Mouse (Mus musculus): ENCODE data around the gene Prl8a2. TPM values are rescaled to one million over a fixed set of nuclear protein-coding genes. Genes with fewer than 3 reads are reported as not detected.

Prl8a2 gene
- polyA plus RNA-seq (2015; fragmentation: Nextera tagmentation; extraction: Ambion mirVana), result 0.61 TPM in 1 of 2 replicates, not detected in the other

DNA sequence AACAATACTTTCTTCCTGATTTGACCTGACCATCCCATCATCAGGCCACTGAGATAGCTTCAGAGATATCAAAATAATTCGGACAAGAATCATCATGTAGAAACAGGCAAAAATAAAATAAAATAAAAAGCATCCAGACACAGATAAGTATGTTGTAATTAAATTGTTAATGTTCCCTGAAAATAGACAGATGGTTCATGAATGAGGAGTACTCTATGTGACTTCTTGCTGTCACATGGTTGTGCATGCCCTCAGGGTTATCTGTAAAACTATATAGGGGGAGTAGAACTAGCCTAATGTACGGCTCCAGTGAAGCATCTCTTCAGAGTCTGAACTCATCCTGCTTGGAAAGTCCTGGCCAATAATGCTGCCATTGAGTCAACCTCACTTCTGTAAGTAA is at the start of gene Prl8a2:
Prl8a2 (plus strand) TSS at position 301 of the 400 bp plus-strand sequence.
- WGBS, result 72% methylated on average over 2 of the region's 2 CpGs
- no peak within 1 kb of the TSS for H3K9ac ChIP-seq
- no peak for ATAC-seq (ENCODE audit: low FRiP score, low read depth)
- H3K4me1 ChIP-seq, result 0 out of 2 replicates have a peak, but pooled peaks cover 4% of the 10 kb centered on the region
- no peak within 1 kb of the TSS for H3K4me3 ChIP-seq
- H3K36me3 ChIP-seq, result no peaks in the 10 kb centered on the region
- H3K4me2 ChIP-seq (replicated peaks), result no peak within 1 kb of the TSS
- H3K27ac ChIP-seq, result no peak within 1 kb of the TSS
- H3K9me3 ChIP-seq, result no peaks in the 10 kb centered on the region
- no peaks in the 10 kb centered on the region for H3K27me3 ChIP-seq

DNA sequence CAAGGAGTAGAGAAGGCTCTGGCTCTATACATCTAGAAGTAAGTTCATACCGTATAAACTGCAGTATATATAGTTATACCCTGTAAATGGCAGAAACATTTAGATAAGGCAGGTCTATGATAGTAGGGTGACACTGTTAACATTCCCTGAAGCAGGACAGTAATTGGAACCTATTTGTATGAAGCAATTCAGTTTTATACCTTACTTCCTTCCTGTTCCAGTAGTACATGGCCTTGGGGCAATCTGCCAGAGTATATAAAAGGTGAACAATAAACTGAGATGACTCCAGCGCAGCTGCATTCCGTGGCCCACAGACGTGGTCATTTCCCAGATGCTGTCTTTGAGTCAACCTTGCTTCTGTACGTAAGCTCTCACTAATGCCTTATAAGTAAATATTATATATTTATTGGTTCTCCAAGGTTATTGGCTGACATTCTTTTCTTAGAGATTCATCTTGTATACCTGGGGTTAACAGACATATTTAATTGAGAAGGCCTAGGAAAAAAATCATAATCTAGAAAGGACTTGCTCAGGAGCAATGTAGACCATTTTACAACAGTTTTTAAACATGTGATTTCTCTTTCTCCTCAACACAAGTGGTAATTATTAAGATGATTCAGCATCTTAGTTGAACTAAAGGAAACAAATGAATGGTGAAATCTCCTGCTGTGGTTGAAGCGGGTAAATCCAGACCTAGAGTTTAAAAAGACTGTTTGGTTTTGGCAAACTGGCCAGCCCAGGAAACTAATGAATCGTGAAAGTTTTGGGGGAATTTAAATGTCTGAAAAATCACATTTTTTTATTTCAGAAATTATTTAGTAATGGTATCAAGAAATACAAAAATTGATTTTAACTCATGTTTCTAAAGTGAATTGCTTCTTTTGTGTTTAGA is 32.9 kb upstream of the Prl8a2 start, which contains the start of gene Prl6a1:
Prl6a1 (plus strand) TSS at position 294 of the 892 bp plus-strand sequence.
- no peak within 1 kb of the TSS for H3K9ac ChIP-seq
- H3K27me3 ChIP-seq, result no peaks in the 10 kb centered on the region
- WGBS, result 48% methylated on average over 7 of the region's 7 CpGs
- ATAC-seq (ENCODE audit: low FRiP score, low read depth), result no peak
- H3K4me2 ChIP-seq (replicated peaks), result no peak within 1 kb of the TSS
- no peak within 1 kb of the TSS for H3K27ac ChIP-seq
- no peaks in the 10 kb centered on the region for H3K36me3 ChIP-seq
- H3K4me1 ChIP-seq, result no peaks in the 10 kb centered on the region
- H3K9me3 ChIP-seq, result no peaks in the 10 kb centered on the region
- no peak within 1 kb of the TSS for H3K4me3 ChIP-seq

DNA sequence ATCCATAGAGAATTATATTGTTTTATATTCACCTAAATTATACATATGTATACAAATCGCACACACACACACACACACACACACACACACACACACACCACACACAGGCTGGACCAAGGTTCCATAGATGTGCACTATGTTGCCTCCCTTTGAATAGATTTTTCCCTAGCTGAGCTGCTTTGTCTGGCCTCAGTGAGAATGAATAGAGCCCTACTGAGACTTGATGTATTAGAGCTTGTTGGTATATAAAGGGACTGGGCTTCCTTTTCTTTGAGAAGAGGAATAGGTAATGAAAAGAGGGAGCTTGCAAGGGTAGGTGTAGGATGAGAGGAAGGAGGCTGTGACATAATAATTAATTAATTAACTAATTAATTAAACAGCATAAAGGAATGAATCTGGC is 10.5 kb upstream of the Prl8a2 start:
- Histone ChIP-seq H3K27ac (no peak overlapping the region), H3K9me3 (no peaks in the 10 kb centered on the region), H3K4me3 (no peak overlapping the region), H3K27me3 (no peaks in the 10 kb centered on the region), H3K4me2 (replicated peaks) (no peak overlapping the region), H3K4me1 (no peaks in the 10 kb centered on the region), H3K36me3 (no peaks in the 10 kb centered on the region), H3K9ac (no peak overlapping the region)
- 94% methylated on average over 1 of the region's 1 CpGs for WGBS
- no peak for ATAC-seq (ENCODE audit: low FRiP score, low read depth)

DNA sequence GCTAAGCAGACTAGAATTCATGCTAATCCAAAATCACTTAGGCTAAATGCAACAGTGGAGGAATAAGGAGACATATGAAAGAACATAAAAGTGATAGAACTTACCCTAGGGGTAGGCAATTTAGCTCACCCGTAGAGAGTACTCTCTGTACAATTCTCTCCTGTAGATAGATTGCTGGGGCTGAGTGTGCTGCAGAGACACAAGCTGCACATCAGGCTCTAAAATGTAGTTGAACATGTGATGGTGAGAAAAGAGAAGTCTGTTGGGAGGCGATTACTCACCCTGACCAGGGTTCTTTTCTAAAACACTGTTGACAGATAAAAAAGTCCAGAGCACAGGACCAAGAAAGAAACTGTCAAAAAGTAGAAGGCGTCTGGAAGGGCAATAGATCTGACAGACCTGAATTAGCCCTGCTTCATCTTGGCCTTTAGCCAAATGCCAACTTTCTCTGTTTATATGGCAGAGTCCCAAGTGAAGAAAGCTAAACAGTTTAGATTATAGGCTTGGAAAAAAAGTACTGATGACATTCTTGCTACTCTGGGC is 2.7 kb upstream of the Prl8a2 start:
- Histone ChIP-seq H3K4me2 (replicated peaks) (no peak overlapping the region), H3K36me3 (no peaks in the 10 kb centered on the region), H3K27ac (no peak overlapping the region), H3K9ac (no peak overlapping the region), H3K9me3 (no peaks in the 10 kb centered on the region), H3K27me3 (no peaks in the 10 kb centered on the region), H3K4me3 (no peak overlapping the region), H3K4me1 (0 out of 2 replicates have a peak, but pooled peaks cover 4% of the 10 kb centered on the region)
- ATAC-seq (ENCODE audit: low FRiP score, low read depth), result no peak
- 61% methylated on average over 3 of the region's 3 CpGs for WGBS

DNA sequence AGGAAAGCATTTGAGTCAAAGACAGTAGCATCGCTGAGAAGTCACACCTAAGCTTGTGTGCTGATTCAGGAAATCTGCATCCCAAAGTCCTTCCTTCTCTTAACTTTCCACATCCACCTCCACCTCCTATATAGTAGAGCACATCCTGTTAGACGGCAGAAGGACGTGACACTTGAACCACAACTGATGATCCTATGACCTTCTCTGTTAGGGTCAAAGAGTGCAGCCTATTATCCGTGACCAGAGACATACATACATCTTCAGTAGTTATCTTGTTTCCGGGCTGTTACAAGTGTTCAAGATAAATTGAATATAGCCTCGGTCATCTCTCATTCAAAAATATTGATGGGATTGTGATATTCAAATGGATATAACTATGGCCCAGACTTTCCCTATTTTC is 45.3 kb downstream of the Prl8a2 start, which contains the start of gene Prl2b1:
Prl2b1 (minus strand) TSS at position 101 of the 400 bp plus-strand sequence.
- H3K4me2 ChIP-seq (replicated peaks), result no peak within 1 kb of the TSS
- no peaks in the 10 kb centered on the region for H3K9me3 ChIP-seq
- WGBS, result 82% methylated on average over 6 of the region's 6 CpGs
- H3K27ac ChIP-seq, result no peak within 1 kb of the TSS
- H3K9ac ChIP-seq, result no peak within 1 kb of the TSS
- no peaks in the 10 kb centered on the region for H3K4me1 ChIP-seq
- H3K4me3 ChIP-seq, result no peak within 1 kb of the TSS
- H3K27me3 ChIP-seq, result no peaks in the 10 kb centered on the region
- no peak for ATAC-seq (ENCODE audit: low FRiP score, low read depth)
- H3K36me3 ChIP-seq, result no peaks in the 10 kb centered on the region

DNA sequence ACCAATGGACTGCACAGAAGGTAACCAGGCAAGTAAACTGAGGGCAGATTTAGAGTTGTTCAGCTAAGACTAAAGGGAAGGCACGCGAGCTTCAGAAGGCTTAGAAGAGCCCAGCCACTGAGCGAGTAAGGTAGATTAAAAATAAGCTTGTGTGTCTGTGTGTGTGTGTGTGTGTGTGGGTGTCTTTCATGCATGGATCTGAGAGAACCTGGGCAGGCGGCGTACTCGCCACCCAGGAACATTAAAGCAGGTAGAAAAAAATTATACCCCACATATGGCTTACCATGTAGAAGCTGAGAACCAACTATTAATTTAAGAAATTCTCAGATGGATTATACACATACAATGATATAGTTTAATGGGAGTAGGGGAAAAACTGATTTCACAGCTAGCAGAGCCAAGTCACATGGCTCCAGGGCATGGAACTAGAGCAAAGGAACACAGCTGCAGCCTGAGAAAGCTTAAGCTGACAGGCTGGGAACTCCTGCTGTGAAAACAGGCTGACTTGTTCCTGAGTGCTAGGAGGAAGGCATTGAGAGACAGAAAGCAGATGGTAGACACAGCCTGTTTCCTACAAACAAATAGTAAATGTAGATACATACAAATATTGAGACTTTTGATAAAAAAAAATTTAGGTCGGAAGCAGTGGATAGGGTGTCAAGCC is 53.7 kb downstream of the Prl8a2 start:
- H3K4me1 ChIP-seq, result no peaks in the 10 kb centered on the region
- no peak overlapping the region for H3K4me3 ChIP-seq
- no peak overlapping the region for H3K4me2 ChIP-seq (replicated peaks)
- no peaks in the 10 kb centered on the region for H3K9me3 ChIP-seq
- no peaks in the 10 kb centered on the region for H3K27me3 ChIP-seq
- no peak overlapping the region for H3K9ac ChIP-seq
- ATAC-seq (ENCODE audit: low FRiP score, low read depth), result no peak
- no peaks in the 10 kb centered on the region for H3K36me3 ChIP-seq
- H3K27ac ChIP-seq, result no peak overlapping the region
- 80% methylated on average over 7 of the region's 7 CpGs for WGBS

Other genes with a start within 250 kb of the Prl8a2 start
- not detected in 2 replicates for gene Prl3d2, start 224.0 kb upstream of the Prl8a2 start, polyA plus RNA-seq (2015; fragmentation: Nextera tagmentation; extraction: Ambion mirVana)
- gene Prl3d3, start 188.9 kb upstream of the Prl8a2 start, polyA plus RNA-seq (2015; fragmentation: Nextera tagmentation; extraction: Ambion mirVana), result not detected in 2 replicates
- gene Prl3c1, start 149.0 kb upstream of the Prl8a2 start, polyA plus RNA-seq (2015; fragmentation: Nextera tagmentation; extraction: Ambion mirVana), result not detected in 2 replicates
- gene Prl3b1, start 103.8 kb upstream of the Prl8a2 start, polyA plus RNA-seq (2015; fragmentation: Nextera tagmentation; extraction: Ambion mirVana), result not detected in 2 replicates
- gene Prl3a1, start 86.2 kb upstream of the Prl8a2 start, polyA plus RNA-seq (2015; fragmentation: Nextera tagmentation; extraction: Ambion mirVana), result not detected in 2 replicates
- gene Prl6a1, start 33.0 kb upstream of the Prl8a2 start, polyA plus RNA-seq (2015; fragmentation: Nextera tagmentation; extraction: Ambion mirVana), result not detected in 2 replicates
- gene Prl2b1, start 45.2 kb downstream of the Prl8a2 start, polyA plus RNA-seq (2015; fragmentation: Nextera tagmentation; extraction: Ambion mirVana), result not detected in 2 replicates
- not detected in 2 replicates for gene Prl8a6, start 93.0 kb downstream of the Prl8a2 start, polyA plus RNA-seq (2015; fragmentation: Nextera tagmentation; extraction: Ambion mirVana)
- not detected in 2 replicates for gene Prl8a8, start 167.5 kb downstream of the Prl8a2 start, polyA plus RNA-seq (2015; fragmentation: Nextera tagmentation; extraction: Ambion mirVana)
- not detected in 2 replicates for gene Prl8a9, start 218.9 kb downstream of the Prl8a2 start, polyA plus RNA-seq (2015; fragmentation: Nextera tagmentation; extraction: Ambion mirVana)
- gene Prl8a1, start 236.5 kb downstream of the Prl8a2 start, polyA plus RNA-seq (2015; fragmentation: Nextera tagmentation; extraction: Ambion mirVana), result not detected in 2 replicates